Mouse (Mus musculus): ENCODE measurements around the gene Sh2d7. TPM values are rescaled to one million over a fixed set of nuclear protein-coding genes. Genes with fewer than 3 reads are reported as not detected.

Gene Sh2d7
- polyA plus RNA-seq, 1 experiment from 2014 or later, result not detected

DNA sequence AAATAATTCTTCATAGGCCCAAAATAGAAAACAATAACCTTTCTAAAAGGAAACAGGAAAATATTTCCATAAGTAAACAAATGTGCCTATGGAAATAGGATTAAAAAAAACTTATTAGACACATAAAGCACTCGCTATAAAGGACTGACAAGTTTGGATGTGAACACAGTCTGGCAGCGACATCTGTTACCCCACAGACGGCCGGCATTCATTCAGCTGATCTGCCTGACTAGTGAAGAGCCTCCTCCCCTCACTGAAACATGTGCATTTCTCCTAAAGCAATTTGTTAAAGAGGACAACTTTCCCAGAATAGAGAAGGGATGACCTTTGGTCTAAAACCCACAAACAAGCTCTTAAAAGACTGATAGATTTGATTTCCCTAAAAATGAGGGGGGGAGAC is 1.8 kb upstream of the Sh2d7 start:
- H3K4me1 ChIP-seq (ENCODE audit: control insufficient read depth, insufficient read depth, low read length), result peaks cover 6% of the 10 kb centered on the region
- no peaks in the 10 kb centered on the region for H3K27me3 ChIP-seq (ENCODE audit: control insufficient read depth, insufficient read depth, low read length)
- no peak overlapping the region for H3K27ac ChIP-seq (ENCODE audit: low read depth, low read length)
- no peak overlapping the region for H3K4me3 ChIP-seq (ENCODE audit: low read depth, low read length)
- H3K4me2 ChIP-seq (ENCODE audit: low read depth, low read length), result no peak overlapping the region
- no peaks in the 10 kb centered on the region for H3K9me3 ChIP-seq (ENCODE audit: control insufficient read depth, low read length)
- ATAC-seq (ENCODE audit: low read depth), result no peak
- no peak overlapping the region for H3K9ac ChIP-seq (replicated peaks; ENCODE audit: low read depth, low read length)
- 18% methylated on average over 4 of the region's 4 CpGs for WGBS
- no peaks in the 10 kb centered on the region for H3K36me3 ChIP-seq (ENCODE audit: control insufficient read depth, insufficient read depth, low read length)

DNA sequence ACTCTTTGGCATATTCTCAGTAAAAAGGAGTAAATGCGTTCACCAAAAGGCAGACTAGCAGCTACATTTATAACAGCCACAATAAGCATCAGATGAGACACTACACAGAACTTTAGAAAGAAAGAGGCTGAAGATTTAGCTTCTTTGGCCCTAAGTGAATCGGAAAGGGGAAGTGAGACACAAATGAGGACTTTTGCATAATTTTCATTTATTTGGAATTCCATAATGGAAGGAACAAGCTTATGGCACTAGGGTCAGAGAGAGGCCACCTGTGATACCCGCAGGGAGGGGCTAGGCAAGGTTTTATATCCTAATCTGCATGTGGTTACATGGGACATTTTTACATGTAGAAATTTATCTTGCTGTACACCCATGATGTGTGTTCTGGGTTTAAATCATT is 1.3 kb upstream of the Sh2d7 start:
- Histone ChIP-seq H3K9ac (replicated peaks; ENCODE audit: low read depth, low read length) (no peak overlapping the region), H3K27ac (ENCODE audit: low read depth, low read length) (no peak overlapping the region), H3K9me3 (ENCODE audit: control insufficient read depth, low read length) (no peaks in the 10 kb centered on the region), H3K4me1 (ENCODE audit: control insufficient read depth, insufficient read depth, low read length) (peaks cover 6% of the 10 kb centered on the region), H3K4me2 (ENCODE audit: low read depth, low read length) (no peak overlapping the region), H3K4me3 (ENCODE audit: low read depth, low read length) (no peak overlapping the region), H3K27me3 (ENCODE audit: control insufficient read depth, insufficient read depth, low read length) (no peaks in the 10 kb centered on the region), H3K36me3 (ENCODE audit: control insufficient read depth, insufficient read depth, low read length) (no peaks in the 10 kb centered on the region)
- WGBS, result 71% methylated on average over 3 of the region's 3 CpGs
- no peak for ATAC-seq (ENCODE audit: low read depth)

DNA sequence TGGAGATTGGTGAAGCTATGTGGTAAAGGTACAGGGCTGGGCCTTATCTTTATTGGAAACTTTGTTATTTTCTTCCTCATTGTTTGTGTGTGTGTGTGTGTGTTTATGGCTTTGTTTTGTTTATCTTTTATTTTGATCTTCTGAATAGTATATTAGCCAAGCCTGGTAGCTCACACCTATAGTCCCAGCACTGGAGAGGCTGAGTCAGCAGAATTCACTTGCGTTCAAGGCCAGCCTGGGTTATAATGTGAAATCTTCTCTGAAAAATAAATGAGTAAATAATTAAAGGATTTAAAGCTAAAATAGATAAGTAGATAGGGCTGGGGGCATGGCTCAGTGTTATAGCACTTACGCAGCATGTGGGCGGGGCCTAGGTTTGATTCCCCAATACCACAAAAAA is 540 bp upstream of the Sh2d7 start:
- no peaks in the 10 kb centered on the region for H3K27me3 ChIP-seq (ENCODE audit: control insufficient read depth, insufficient read depth, low read length)
- WGBS, result 88% methylated on average over 3 of the region's 3 CpGs
- no peak overlapping the region for H3K4me3 ChIP-seq (ENCODE audit: low read depth, low read length)
- H3K27ac ChIP-seq (ENCODE audit: low read depth, low read length), result no peak overlapping the region
- H3K9me3 ChIP-seq (ENCODE audit: control insufficient read depth, low read length), result no peaks in the 10 kb centered on the region
- H3K36me3 ChIP-seq (ENCODE audit: control insufficient read depth, insufficient read depth, low read length), result no peaks in the 10 kb centered on the region
- H3K4me1 ChIP-seq (ENCODE audit: control insufficient read depth, insufficient read depth, low read length), result peaks cover 6% of the 10 kb centered on the region
- ATAC-seq (ENCODE audit: low read depth), result no peak
- no peak overlapping the region for H3K9ac ChIP-seq (replicated peaks; ENCODE audit: low read depth, low read length)
- H3K4me2 ChIP-seq (ENCODE audit: low read depth, low read length), result no peak overlapping the region

DNA sequence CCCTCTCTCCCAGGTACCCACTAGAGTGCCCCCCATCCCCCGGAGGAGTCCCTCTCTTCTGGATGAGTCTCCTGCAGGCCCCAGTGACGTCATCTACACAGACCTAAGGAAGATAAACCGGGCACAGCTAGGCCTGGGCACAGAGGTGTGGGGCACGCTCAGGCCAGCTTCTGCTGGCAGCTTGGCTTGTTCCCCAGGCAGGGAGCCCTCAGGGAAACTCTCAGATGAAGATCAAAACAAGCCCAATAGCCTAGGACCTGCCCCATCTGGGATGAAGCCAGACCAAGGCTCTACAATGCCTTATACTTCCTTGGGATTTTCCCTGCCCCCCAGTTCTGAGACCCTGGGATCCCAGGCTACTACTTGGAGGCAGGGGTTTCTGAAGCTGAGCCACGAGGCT is 2.0 kb downstream of the Sh2d7 start:
- WGBS, result 74% methylated on average over 5 of the region's 5 CpGs
- Histone ChIP-seq H3K4me3 (ENCODE audit: low read depth, low read length) (no peak overlapping the region), H3K4me2 (ENCODE audit: low read depth, low read length) (no peak overlapping the region), H3K4me1 (ENCODE audit: control insufficient read depth, insufficient read depth, low read length) (peaks cover 2% of the 10 kb centered on the region; the same call in 1 of the 2 replicates), H3K36me3 (ENCODE audit: control insufficient read depth, insufficient read depth, low read length) (no peaks in the 10 kb centered on the region), H3K9ac (replicated peaks; ENCODE audit: low read depth, low read length) (no peak overlapping the region), H3K9me3 (ENCODE audit: control insufficient read depth, low read length) (no peaks in the 10 kb centered on the region), H3K27ac (ENCODE audit: low read depth, low read length) (no peak overlapping the region), H3K27me3 (ENCODE audit: control insufficient read depth, insufficient read depth, low read length) (no peaks in the 10 kb centered on the region)
- ATAC-seq (ENCODE audit: low read depth), result no peak

DNA sequence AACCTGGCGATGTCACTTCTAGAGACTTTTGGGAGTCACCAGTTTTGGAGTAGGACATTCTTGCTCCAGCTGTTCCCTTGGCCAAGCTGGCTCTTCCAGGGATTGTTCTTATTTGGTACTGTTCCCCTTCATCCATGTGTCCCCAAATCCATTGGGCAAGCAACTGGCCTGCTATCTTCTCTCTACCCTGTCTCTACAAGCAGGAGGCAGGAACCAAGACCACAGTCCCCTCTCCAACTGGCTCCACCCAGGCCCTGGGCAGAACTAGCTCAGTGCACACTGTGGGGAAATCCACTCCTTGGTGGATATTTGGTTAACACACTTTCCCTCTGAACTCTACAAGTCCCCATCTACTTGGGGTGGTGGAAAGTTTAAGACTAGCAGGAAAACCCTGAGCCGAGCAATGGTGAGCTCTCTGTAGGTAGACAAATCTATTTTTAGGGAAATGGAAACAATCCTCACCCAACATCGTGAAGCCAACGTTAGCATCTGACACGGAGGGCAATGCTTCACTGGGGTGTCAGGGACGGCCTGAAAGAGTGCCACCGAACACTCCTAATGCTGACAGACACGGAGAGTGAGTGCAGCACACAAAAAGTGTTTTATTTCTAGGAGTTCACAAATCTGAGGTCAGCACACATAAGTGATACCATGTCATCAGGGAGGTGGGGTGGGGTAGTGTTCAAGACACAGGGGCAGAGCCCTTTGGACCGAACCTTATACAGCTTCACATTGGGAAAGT is 5.6 kb downstream of the Sh2d7 start:
- Histone ChIP-seq H3K4me3 (ENCODE audit: low read depth, low read length) (no peak overlapping the region), H3K27me3 (ENCODE audit: control insufficient read depth, insufficient read depth, low read length) (no peaks in the 10 kb centered on the region), H3K9me3 (ENCODE audit: control insufficient read depth, low read length) (no peaks in the 10 kb centered on the region), H3K4me2 (ENCODE audit: low read depth, low read length) (no peak overlapping the region), H3K36me3 (ENCODE audit: control insufficient read depth, insufficient read depth, low read length) (no peaks in the 10 kb centered on the region), H3K27ac (ENCODE audit: low read depth, low read length) (no peak overlapping the region), H3K4me1 (ENCODE audit: control insufficient read depth, insufficient read depth, low read length) (no peaks in the 10 kb centered on the region), H3K9ac (replicated peaks; ENCODE audit: low read depth, low read length) (no peak overlapping the region)
- ATAC-seq (ENCODE audit: low read depth), result no peak
- WGBS, result 90% methylated on average over 9 of the region's 9 CpGs

DNA sequence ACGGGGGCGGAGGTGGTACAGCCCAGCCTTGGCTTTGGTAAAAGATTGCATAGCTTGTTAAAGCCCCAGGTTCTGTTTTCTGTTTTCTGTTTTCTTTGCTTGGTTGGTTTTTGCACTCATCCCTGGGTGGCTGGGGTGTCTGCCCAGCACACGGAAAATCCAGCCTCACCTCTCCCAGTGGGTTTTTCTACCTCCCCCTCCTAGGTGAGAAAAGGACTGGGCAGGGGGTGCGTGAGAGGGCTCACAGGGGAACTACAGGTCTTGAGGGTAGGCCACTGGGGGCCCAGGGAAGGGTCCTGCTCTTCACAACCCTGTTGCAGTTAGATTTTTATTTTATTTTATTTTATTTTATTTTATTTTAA is 6.2 kb downstream of the Sh2d7 start:
- H3K9ac ChIP-seq (replicated peaks; ENCODE audit: low read depth, low read length), result no peak overlapping the region
- H3K36me3 ChIP-seq (ENCODE audit: control insufficient read depth, insufficient read depth, low read length), result no peaks in the 10 kb centered on the region
- no peaks in the 10 kb centered on the region for H3K4me1 ChIP-seq (ENCODE audit: control insufficient read depth, insufficient read depth, low read length)
- H3K4me3 ChIP-seq (ENCODE audit: low read depth, low read length), result no peak overlapping the region
- WGBS, result 89% methylated on average over 4 of the region's 4 CpGs
- no peaks in the 10 kb centered on the region for H3K9me3 ChIP-seq (ENCODE audit: control insufficient read depth, low read length)
- H3K27me3 ChIP-seq (ENCODE audit: control insufficient read depth, insufficient read depth, low read length), result no peaks in the 10 kb centered on the region
- H3K27ac ChIP-seq (ENCODE audit: low read depth, low read length), result no peak overlapping the region
- no peak overlapping the region for H3K4me2 ChIP-seq (ENCODE audit: low read depth, low read length)
- ATAC-seq (ENCODE audit: low read depth), result no peak

DNA sequence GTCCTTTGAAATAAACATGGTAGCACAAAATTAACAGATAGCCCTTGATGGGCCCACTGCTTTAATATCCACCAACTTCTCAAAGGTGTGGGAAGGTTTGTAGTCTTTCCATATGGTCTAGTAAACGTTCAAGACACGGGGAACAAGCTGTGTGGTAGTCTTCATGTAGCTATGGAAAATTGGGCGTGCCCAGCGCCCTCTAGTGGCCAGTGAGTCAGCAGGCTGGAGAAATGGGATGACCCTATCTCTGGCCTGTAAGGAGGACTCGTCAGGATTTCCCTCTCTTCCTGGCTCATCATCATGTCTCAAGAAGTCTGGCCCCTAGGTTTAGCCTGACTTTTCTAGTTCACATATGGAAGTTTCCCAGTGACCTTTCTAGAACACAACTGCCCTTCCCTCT is 8.8 kb downstream of the Sh2d7 start:
- 14% methylated on average over 5 of the region's 5 CpGs for WGBS
- H3K27me3 ChIP-seq (ENCODE audit: control insufficient read depth, insufficient read depth, low read length), result no peaks in the 10 kb centered on the region
- no peaks in the 10 kb centered on the region for H3K9me3 ChIP-seq (ENCODE audit: control insufficient read depth, low read length)
- H3K4me3 ChIP-seq (ENCODE audit: low read depth, low read length), result no peak overlapping the region
- H3K36me3 ChIP-seq (ENCODE audit: control insufficient read depth, insufficient read depth, low read length), result no peaks in the 10 kb centered on the region
- H3K9ac ChIP-seq (replicated peaks; ENCODE audit: low read depth, low read length), result no peak overlapping the region
- no peak for ATAC-seq (ENCODE audit: low read depth)
- H3K4me1 ChIP-seq (ENCODE audit: control insufficient read depth, insufficient read depth, low read length), result no peaks in the 10 kb centered on the region
- H3K27ac ChIP-seq (ENCODE audit: low read depth, low read length), result no peak overlapping the region
- H3K4me2 ChIP-seq (ENCODE audit: low read depth, low read length), result no peak overlapping the region

DNA sequence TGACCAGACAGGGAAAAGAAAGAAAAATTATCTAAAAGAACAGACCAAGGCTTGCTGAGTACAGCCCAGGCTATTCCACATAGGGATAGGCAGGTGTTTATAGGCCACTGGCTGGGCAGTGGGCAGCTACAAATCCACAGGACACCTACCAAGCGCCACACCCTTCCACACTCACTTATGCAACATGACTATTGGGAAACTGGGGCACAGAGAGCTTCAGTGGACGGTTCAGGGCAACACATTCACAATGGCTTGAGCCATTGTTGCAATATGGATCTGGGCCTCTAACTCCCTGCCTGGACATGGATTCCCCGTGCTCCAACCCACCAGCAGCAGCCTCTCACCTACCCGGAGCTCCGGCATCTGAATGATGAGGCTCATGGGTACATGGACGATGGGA is 10.6 kb downstream of the Sh2d7 start:
- Histone ChIP-seq H3K27me3 (ENCODE audit: control insufficient read depth, insufficient read depth, low read length) (no peaks in the 10 kb centered on the region), H3K9ac (replicated peaks; ENCODE audit: low read depth, low read length) (no peak overlapping the region), H3K9me3 (ENCODE audit: control insufficient read depth, low read length) (no peaks in the 10 kb centered on the region), H3K4me2 (ENCODE audit: low read depth, low read length) (no peak overlapping the region), H3K4me3 (ENCODE audit: low read depth, low read length) (no peak overlapping the region), H3K36me3 (ENCODE audit: control insufficient read depth, insufficient read depth, low read length) (no peaks in the 10 kb centered on the region), H3K4me1 (ENCODE audit: control insufficient read depth, insufficient read depth, low read length) (no peaks in the 10 kb centered on the region), H3K27ac (ENCODE audit: low read depth, low read length) (no peak overlapping the region)
- WGBS, result 89% methylated on average over 6 of the region's 6 CpGs
- no peak for ATAC-seq (ENCODE audit: low read depth)

DNA sequence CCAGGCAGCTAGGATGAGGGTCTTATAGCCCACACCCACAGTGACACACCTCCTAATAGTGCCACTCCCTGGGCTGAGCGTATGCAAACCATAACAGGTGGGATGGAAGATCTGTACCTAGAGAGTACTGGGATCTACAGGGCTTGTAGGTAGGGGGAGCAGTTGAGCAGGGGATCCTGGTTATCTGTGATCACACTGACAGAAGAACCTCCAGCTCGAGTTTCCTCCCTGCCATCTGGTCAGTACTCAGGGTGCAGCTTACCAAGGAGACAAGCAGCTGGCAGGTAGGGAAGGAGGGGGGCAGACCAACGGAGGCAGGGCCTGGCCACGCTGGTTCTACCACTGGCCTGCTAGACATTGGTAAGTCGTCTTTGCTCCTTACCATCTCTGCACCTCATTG is 13.6 kb downstream of the Sh2d7 start:
- Histone ChIP-seq H3K27ac (ENCODE audit: low read depth, low read length) (no peak overlapping the region), H3K4me1 (ENCODE audit: control insufficient read depth, insufficient read depth, low read length) (no peaks in the 10 kb centered on the region), H3K9ac (replicated peaks; ENCODE audit: low read depth, low read length) (no peak overlapping the region), H3K9me3 (ENCODE audit: control insufficient read depth, low read length) (no peaks in the 10 kb centered on the region), H3K4me3 (ENCODE audit: low read depth, low read length) (no peak overlapping the region), H3K36me3 (ENCODE audit: control insufficient read depth, insufficient read depth, low read length) (no peaks in the 10 kb centered on the region), H3K4me2 (ENCODE audit: low read depth, low read length) (no peak overlapping the region), H3K27me3 (ENCODE audit: control insufficient read depth, insufficient read depth, low read length) (no peaks in the 10 kb centered on the region)
- ATAC-seq (ENCODE audit: low read depth), result no peak
- WGBS, result 33% methylated on average over 5 of the region's 5 CpGs
